Mouse (Mus musculus) CH12F3 (cell line): ENCODE data around the gene Zfp324.

Experiments used
- in situ Hi-C: fragments of 300-500 bp; cut with MboI; formaldehyde crosslinking; loops from 2 replicates; pipeline ENCODE4 v1.14.3; 2020; ENCODE audit warnings: low sequenced_read_pairs

Zfp324 gene

DNA sequence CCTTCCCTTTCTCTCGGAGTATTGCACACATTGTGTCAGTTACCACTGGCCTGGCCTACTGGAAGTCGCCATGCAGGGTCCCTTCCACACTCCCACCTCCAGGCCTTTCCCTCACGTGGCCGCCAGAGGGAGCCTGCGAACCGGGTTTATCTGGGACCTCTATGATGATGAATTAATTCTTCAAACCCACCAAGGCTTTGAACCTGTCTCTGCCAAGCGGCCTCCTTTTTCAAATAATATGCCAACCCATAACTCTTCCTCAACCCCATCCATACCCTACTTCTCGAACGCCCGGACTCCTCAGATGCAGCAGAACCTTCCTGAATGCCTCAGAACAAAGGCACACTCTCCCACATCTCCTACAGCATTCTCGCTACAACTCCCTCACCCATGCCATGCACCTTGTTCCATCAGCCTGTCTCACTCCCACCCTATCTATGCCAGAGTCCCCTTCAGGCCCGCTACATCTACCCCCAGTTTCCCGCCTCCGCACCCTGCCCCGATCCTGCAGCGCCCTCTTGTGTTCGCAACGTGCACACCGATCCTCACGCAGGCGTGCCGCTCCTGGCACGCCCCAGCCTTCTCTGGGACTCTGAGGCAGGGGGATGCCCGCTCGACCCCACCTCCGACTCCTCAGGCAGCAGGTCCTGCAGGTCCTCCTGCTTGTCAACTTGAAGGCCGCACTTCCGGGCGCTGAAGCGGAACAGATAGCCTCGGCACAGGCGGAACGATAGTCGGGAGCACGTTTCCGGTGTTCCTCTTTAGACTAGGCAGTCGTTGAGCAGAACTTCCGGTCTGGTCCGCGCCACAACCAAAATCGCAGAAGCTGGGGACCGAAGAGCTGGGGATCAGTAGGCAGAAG lies 43.7 kb downstream of the Zfp324 start:
- in situ Hi-C loops = no loop called here

DNA sequence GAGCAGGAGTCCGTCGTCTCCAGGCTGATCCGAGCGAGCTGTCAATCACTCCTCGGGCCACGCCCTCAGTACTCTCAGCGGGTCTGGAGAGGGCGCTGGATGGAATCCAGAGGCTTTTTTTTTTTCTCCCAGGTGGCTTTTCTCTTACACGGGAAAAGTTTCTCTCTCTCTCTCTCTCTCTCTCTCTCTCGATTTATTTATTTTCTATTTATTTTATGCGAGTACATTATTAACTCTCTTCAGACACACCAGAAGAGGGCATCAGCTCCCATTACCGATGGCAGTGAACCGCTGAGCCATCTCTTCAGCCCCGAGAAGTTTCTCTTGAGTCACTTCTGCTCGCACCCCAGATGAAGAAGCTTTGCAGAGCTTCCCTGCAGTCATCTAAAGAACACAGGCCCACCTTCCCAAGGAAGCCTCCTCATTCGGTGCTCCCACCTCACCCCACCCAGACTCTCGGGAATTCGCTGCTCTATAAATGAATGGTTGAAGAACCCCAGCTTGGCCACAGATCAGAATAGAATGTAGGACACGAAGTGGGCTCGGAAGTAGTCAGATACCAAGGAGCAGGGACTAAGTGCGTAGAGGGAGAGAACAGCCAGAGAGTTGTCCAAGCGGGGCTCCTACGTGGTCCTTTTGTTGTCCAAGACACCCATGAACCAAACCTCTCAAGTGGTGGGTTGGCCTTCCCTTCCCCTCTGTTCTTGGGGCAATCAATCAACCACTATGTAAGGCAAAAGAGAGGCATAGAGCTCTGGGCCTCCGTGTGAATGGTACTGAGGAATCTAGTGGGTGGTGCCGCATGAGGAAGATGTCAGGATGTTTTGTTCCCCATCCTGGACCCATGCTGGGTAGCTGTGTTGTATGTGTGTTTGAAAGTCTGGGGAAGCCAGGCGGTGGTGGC lies 44.6 kb downstream of the Zfp324 start, which contains the start of gene Zbtb45:
Gene Zbtb45 (minus strand): TSS at position 30 of the 904 bp plus-strand sequence.
- in situ Hi-C loops = no loop called here

GRCm38 (mm10) chr7:13013671-13014070 lies 48.0 kb downstream of the Zfp324 start:
- in situ Hi-C loops = no loop called here

DNA sequence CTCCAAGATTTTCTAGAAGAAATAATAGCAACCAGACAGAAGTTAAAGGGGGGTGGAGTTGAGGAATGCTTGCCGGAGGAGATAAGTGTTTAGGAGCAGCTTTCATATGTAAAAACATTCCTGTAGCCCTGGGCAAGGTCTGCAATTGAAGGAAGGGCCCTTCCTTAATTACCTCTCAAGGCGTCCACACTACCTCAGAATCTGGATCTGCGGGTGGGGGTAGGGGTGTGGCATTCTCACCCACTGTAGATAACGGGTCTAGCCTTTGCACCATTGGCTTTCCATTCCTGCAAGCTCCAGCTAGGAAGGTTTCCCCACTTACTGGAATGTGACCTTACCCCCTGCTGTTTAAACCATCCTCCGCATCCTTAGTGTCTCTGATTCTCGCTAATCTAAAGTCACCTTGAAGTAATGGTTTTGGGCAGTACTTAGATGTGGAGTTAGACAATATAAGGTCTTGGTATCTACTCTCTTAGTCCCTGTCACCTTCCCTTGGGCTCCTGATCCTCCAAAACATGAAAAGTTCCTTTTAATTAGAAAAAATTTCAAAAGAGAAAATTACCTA lies 48.7 kb downstream of the Zfp324 start:
- in situ Hi-C loops = no loop called here

DNA sequence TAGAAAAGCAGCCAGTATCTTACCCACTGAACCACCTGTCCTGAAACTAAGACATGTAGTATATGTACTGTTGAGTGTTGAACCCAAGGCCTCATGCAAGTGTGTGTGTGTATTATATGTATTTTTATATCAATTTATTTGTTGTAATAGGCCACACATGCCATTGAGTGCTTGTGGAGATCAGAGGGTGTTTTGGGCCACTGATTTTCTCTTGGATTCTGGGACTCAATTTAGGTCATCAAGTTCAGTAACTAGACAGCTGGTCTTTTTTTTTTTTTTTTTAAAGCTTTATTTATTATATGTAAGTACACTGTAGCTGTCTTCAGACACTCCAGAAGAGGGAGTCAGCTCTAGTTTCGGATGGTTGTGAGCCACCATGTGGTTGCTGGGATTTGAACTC lies 49.6 kb downstream of the Zfp324 start:
- in situ Hi-C loops = no loop called here

- in situ Hi-C loops = no loop called here
Measured at GRCm38 (mm10) chr7:13022773-13023535, 57.3 kb downstream of the Zfp324 start.
